Mouse (Mus musculus) liver, embryonic 18 days (tissue): ENCODE measurements around the gene Gm13277. TPM values are rescaled to one million over a fixed set of nuclear protein-coding genes. Genes with fewer than 3 reads are reported as not detected.

Experiments
- polyA plus RNA-seq: library from polyadenylated mRNA; depleted of rRNA; stranded (reverse); fragments of >200 nt; gene quantifications from 2 replicates; pipeline ENCODE4 v1.2.3, GENCODE M21; 2012; rRNA removed

The Gm13277 gene
- polyA plus RNA-seq, 1 experiment: not detected

Other genes with a start within 250 kb of the Gm13277 start
- not detected in 2 replicates for gene Ifna15, start 230.4 kb upstream of the Gm13277 start, polyA plus RNA-seq
- not detected in 2 replicates for gene Ifna14, start 216.8 kb upstream of the Gm13277 start, polyA plus RNA-seq
- not detected in 2 replicates for gene Ifna9, start 196.2 kb upstream of the Gm13277 start, polyA plus RNA-seq
- gene Ifna12, start 185.3 kb upstream of the Gm13277 start, polyA plus RNA-seq: not detected in 2 replicates
- gene C87499, start 154.2 kb upstream of the Gm13277 start, polyA plus RNA-seq: not detected in 2 replicates
- not detected in 2 replicates for gene Ifna13, start 144.2 kb upstream of the Gm13277 start, polyA plus RNA-seq
- gene Ifna16, start 111.7 kb upstream of the Gm13277 start, polyA plus RNA-seq: not detected in 2 replicates
- gene Ifna2, start 104.7 kb upstream of the Gm13277 start, polyA plus RNA-seq: not detected in 2 replicates
- gene Ifnab, start 97.3 kb upstream of the Gm13277 start, polyA plus RNA-seq: not detected in 2 replicates
- gene Gm26566, start 66.8 kb upstream of the Gm13277 start, polyA plus RNA-seq: 0.03 and 0.05 TPM in 2 replicates
- 9.8 and 10.8 TPM in 2 replicates for gene Klhl9, start 66.2 kb upstream of the Gm13277 start, polyA plus RNA-seq
- gene Gm13271, start 33.8 kb upstream of the Gm13277 start, polyA plus RNA-seq: not detected in 2 replicates
- gene Gm13283, start 28.5 kb upstream of the Gm13277 start, polyA plus RNA-seq: 0.04 TPM in 1 of 2 replicates, not detected in the other
- gene Gm13290, start 14.8 kb upstream of the Gm13277 start, polyA plus RNA-seq: not detected in 2 replicates
- gene Gm13289, start 11.7 kb upstream of the Gm13277 start, polyA plus RNA-seq: not detected in 2 replicates
- not detected in 2 replicates for gene Gm13272, start 8.8 kb upstream of the Gm13277 start, polyA plus RNA-seq
- 0.02 and 0.04 TPM in 2 replicates for gene Ifnz, start 6.5 kb upstream of the Gm13277 start, polyA plus RNA-seq
- gene Gm13276, start 2.9 kb upstream of the Gm13277 start, polyA plus RNA-seq: not detected in 2 replicates
- not detected in 2 replicates for gene Gm13278, start 2.9 kb downstream of the Gm13277 start, polyA plus RNA-seq
- gene Gm13275, start 5.9 kb downstream of the Gm13277 start, polyA plus RNA-seq: not detected in 2 replicates
- gene Gm13279, start 8.8 kb downstream of the Gm13277 start, polyA plus RNA-seq: not detected in 2 replicates
- gene Gm13285, start 11.0 kb downstream of the Gm13277 start, polyA plus RNA-seq: not detected in 2 replicates
- not detected in 2 replicates for gene Gm13287, start 14.6 kb downstream of the Gm13277 start, polyA plus RNA-seq
- gene Gm13288, start 16.9 kb downstream of the Gm13277 start, polyA plus RNA-seq: 0.02 TPM in 1 of 2 replicates, not detected in the other
- not detected in 2 replicates for gene Ifna7, start 27.6 kb downstream of the Gm13277 start, polyA plus RNA-seq
- not detected in 2 replicates for gene Ifna11, start 31.3 kb downstream of the Gm13277 start, polyA plus RNA-seq
- gene Ifna6, start 38.8 kb downstream of the Gm13277 start, polyA plus RNA-seq: not detected in 2 replicates
- gene Ifna5, start 46.9 kb downstream of the Gm13277 start, polyA plus RNA-seq: not detected in 2 replicates
- gene Ifna4, start 53.2 kb downstream of the Gm13277 start, polyA plus RNA-seq: not detected in 2 replicates
- not detected in 2 replicates for gene Ifna1, start 61.5 kb downstream of the Gm13277 start, polyA plus RNA-seq
- gene Ifne, start 91.6 kb downstream of the Gm13277 start, polyA plus RNA-seq: not detected in 2 replicates